Mouse (Mus musculus): ENCODE measurements at regions not wholly inside any gene's neighbourhood (a gene's known extent, or its start where the extent isn't known, plus 50 kb on each side); places are given as distances from the start of the nearest gene placed in this dataset.

- TF ChIP-seq CTCF (IDR thresholded peaks at IDR 0.05; ENCODE audit: borderline replicate concordance, insufficient read depth, low read depth, low read length) (no peak), POLR2A (IDR thresholded peaks at IDR 0.05; ENCODE audit: borderline replicate concordance, insufficient read depth, low read length) (no peak)
Observed at GRCm38 (mm10) chrX:70184427-70185090, 180.3 kb downstream of the Ids start.
